Mouse (Mus musculus): ENCODE results near the gene Tmem208. TPM values are rescaled to one million over a fixed set of nuclear protein-coding genes. Genes with fewer than 3 reads are reported as not detected.

Tmem208 gene
- total and polyA plus RNA-seq, 3 experiments, result 76.2 to 133 (median 88.1) TPM

DNA sequence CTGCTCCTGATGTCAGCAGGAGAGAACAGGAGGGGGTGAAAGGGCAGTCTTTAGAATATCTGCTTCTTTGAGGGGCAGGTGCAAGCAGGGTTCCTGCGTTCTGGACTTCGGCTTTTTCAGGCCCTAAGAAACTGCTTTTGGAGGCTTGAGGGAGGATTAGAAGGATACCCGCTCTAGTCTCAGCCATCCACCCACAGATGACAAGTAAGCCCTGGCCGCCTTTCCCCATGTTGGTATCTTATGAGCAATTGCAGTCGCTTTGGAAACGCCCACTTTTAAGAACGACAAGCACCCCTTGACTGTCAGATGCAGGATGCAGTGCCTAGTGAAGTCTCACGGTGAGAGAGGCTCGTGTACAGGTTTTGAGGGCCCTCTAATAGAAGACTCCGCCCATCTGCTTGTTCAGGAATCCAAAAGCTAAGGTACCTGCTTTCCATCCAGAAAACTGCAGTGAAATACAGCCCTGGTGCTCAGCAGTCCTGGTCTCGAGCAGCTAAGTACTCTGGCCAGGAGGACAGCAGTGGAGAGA lies 7.4 kb upstream of the Tmem208 start:
- no peak overlapping the region for H3K4me3 ChIP-seq (replicated peaks in 1 of 3; ENCODE audit: low read depth in 2 of 3, low read length in 2 of 3, poor library complexity in 1 of 3)
- DNase-seq (ENCODE audit: extremely low read depth), result no peak
- no peaks in the 10 kb centered on the region for H3K4me1 ChIP-seq (ENCODE audit: control insufficient read depth in 1 of 2, insufficient read depth in 2 of 2)
- H3K27ac ChIP-seq (ENCODE audit: insufficient read depth, low read depth), result no peak overlapping the region
- H3K27me3 ChIP-seq (replicated peaks), result no peaks in the 10 kb centered on the region
- H3K36me3 ChIP-seq (replicated peaks in 1 of 2; ENCODE audit: control insufficient read depth in 1 of 2, insufficient read depth in 1 of 2, low read length in 1 of 2), result peaks cover 50 to 82% of the 10 kb centered on the region in 2 experiments
- H3K4me2 ChIP-seq (ENCODE audit: insufficient read depth, low read depth, poor library complexity, severe bottlenecking), result no peak overlapping the region
- no peak overlapping the region for H3K9ac ChIP-seq (ENCODE audit: insufficient read depth, low read depth)
- dilution Hi-C loops (cut with MboI; ENCODE audit: extremely low pct_ligation_motif_present, extremely low pct_unique_long_range_greater_than_20kb, low sequenced_read_pairs) (no loop called here), in situ Hi-C loops (cut with MboI; ENCODE audit: low pct_ligation_motif_present, low pct_unique_long_range_greater_than_20kb, low sequenced_read_pairs) (no loop called here)
- no peaks in the 10 kb centered on the region for H3K9me3 ChIP-seq (replicated peaks; ENCODE audit: low read length)
- no peaks in the 10 kb centered on the region for H3K79me2 ChIP-seq (replicated peaks; ENCODE audit: control insufficient read depth, extremely low read depth, insufficient read depth, poor library complexity, severe bottlenecking)
- TF ChIP-seq ETS1 (conservative IDR thresholded peaks at IDR 0.05; ENCODE audit: low read depth, low read length) (no peak), CHD2 (IDR thresholded peaks at IDR 0.05; ENCODE audit: low read length) (no peak), JUN (IDR thresholded peaks at IDR 0.05; ENCODE audit: insufficient read depth, low read depth, low read length) (no peak), CTCF (conservative IDR thresholded peaks at IDR 0.05 in 1 of 2, IDR thresholded peaks at IDR 0.05 in 1 of 2; ENCODE audit: low read depth in 2 of 2, low read length in 2 of 2) (no peak)

DNA sequence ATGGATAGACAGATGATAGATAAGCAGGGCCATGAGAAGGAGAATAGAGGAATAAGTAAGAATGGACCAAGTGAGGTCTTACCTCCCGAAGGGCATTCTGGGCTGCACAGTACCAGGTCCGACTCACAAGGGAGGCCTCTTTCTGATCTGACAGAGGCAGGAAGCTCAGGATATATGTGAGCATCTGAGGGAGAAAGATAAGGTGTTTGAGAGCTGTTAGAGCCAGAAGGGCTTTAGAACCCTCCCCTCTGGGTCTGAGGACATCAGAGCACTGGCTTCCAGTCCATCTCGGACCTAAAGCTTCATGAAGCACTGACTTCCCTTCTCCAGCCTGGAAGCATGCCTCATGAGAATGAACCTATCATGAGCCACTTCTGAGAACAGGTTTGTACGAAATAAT lies 3.0 kb upstream of the Tmem208 start:
- no peak for DNase-seq (ENCODE audit: extremely low read depth)
- TF ChIP-seq PAX5 (IDR thresholded peaks at IDR 0.05; ENCODE audit: low read length) (no peak), TCF12 (IDR thresholded peaks at IDR 0.05; ENCODE audit: low read depth, low read length) (no peak), SIN3A (IDR thresholded peaks at IDR 0.05; ENCODE audit: low read length) (no peak), RAD21 (IDR thresholded peaks at IDR 0.05; ENCODE audit: low read depth, low read length) (no peak), E2F4 (IDR thresholded peaks at IDR 0.05; ENCODE audit: insufficient replicate concordance, low read depth, low read length) (no peak), CHD1 (IDR thresholded peaks at IDR 0.05; ENCODE audit: low read depth, low read length) (no peak), GABPA (IDR thresholded peaks at IDR 0.05; ENCODE audit: insufficient replicate concordance, low read depth, low read length) (no peak), SMC3 (IDR thresholded peaks at IDR 0.05; ENCODE audit: low read depth, low read length) (no peak), TBP (conservative IDR thresholded peaks at IDR 0.05; ENCODE audit: low read depth, low read length) (no peak), MEF2A (IDR thresholded peaks at IDR 0.05; ENCODE audit: borderline replicate concordance, low read depth, low read length) (no peak)
- Histone ChIP-seq H3K27ac (ENCODE audit: insufficient read depth, low read depth) (no peak overlapping the region), H3K27me3 (replicated peaks) (no peaks in the 10 kb centered on the region), H3K9me3 (replicated peaks; ENCODE audit: low read length) (no peaks in the 10 kb centered on the region), H3K4me2 (ENCODE audit: insufficient read depth, low read depth, poor library complexity, severe bottlenecking) (no peak overlapping the region), H3K9ac (ENCODE audit: insufficient read depth, low read depth) (no peak overlapping the region), H3K79me2 (replicated peaks; ENCODE audit: control insufficient read depth, extremely low read depth, insufficient read depth, poor library complexity, severe bottlenecking) (peaks cover 14% of the 10 kb centered on the region), H3K36me3 (replicated peaks in 1 of 2; ENCODE audit: control insufficient read depth in 1 of 2, insufficient read depth in 1 of 2, low read length in 1 of 2) (peaks cover 23 to 47% of the 10 kb centered on the region in 2 experiments), H3K4me3 (replicated peaks in 1 of 3; ENCODE audit: low read depth in 2 of 3, low read length in 2 of 3, poor library complexity in 1 of 3) (no peak overlapping the region), H3K4me1 (ENCODE audit: control insufficient read depth in 1 of 2, insufficient read depth in 2 of 2) (peaks cover 3 to 21% of the 10 kb centered on the region in 2 experiments)
- in situ Hi-C loops (cut with MboI; ENCODE audit: low pct_ligation_motif_present, low pct_unique_long_range_greater_than_20kb, low sequenced_read_pairs), result no loop called here
- dilution Hi-C loops (cut with MboI; ENCODE audit: extremely low pct_ligation_motif_present, extremely low pct_unique_long_range_greater_than_20kb, low sequenced_read_pairs), result no loop called here
